Mouse (Mus musculus) liver, postnatal 0 days (tissue): ENCODE results near the gene Scamp4.
A peak's percentile ranks its signal among the peaks of the same experiment; 100 is the strongest.

Source experiments
- CTCF ChIP-seq: sonication (generic); IDR thresholded peaks from 2 replicates; pipeline ENCODE4 v1.5.1; 2016; ENCODE audit warnings: antibody characterized with exemption, low read depth
- EP300 ChIP-seq: IDR thresholded peaks from 2 replicates; pipeline ENCODE4 v1.6.1; 2016; ENCODE audit warnings: antibody characterized with exemption, low read depth, mild to moderate bottlenecking

- no peak for TF ChIP-seq CTCF
- TF ChIP-seq EP300 = peak; percentile 43
Observed at GRCm38 (mm10) chr10:80602698-80603325, at the start of gene Scamp4, which contains the start of gene Adat3.
